Mouse (Mus musculus): ENCODE measurements at regions not wholly inside any gene's neighbourhood (a gene's known extent, or its start where the extent isn't known, plus 50 kb on each side); places are given as distances from the start of the nearest gene placed in this dataset.

DNA sequence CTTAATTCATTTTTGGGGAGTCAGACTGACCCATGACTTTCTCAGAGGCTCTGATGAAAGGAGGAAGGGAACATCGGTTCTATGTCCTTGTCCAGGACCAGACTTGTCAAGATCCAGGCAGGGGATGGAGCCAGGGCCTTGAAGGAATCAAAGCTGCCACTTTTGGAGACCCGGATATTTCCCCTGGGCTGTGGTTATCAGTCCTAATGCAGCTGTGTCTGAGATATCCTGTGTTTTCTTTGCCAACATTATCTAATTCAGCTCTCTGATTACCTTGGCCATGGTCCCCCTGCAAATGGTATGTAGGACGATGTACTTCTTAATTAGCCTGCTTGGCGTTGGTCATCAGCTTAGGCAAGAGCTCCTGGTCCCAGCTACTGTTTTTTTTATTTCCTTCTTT, 127.6 kb downstream of the Fam114a2 start:
- DNase-seq (ENCODE audit: low read depth, low spot score), result no peak
- Histone ChIP-seq H3K27ac (ENCODE audit: control insufficient read depth, low read depth, low read length) (no peak overlapping the region), H3K36me3 (ENCODE audit: control insufficient read depth in 1 of 2, insufficient read depth in 2 of 2, low read length in 2 of 2) (no peaks in the 10 kb centered on the region), H3K4me3 (ENCODE audit: control insufficient read depth in 1 of 2, insufficient read depth in 1 of 2, low read depth in 2 of 2, low read length in 2 of 2) (no peak overlapping the region), H3K4me1 (ENCODE audit: control insufficient read depth in 1 of 2, insufficient read depth in 2 of 2, low read length in 2 of 2) (no peaks in the 10 kb centered on the region), H3K79me2 (ENCODE audit: control insufficient read depth, insufficient read depth, low read length, poor library complexity) (no peaks in the 10 kb centered on the region), H3K9me3 (replicated peaks; ENCODE audit: insufficient read depth, low read length) (no peaks in the 10 kb centered on the region), H3K9ac (ENCODE audit: control insufficient read depth, low read depth, low read length, poor library complexity, severe bottlenecking) (no peak overlapping the region), H3K27me3 (ENCODE audit: control insufficient read depth in 1 of 2, insufficient read depth in 2 of 2, low read length in 2 of 2) (no peaks in the 10 kb centered on the region)
- TF ChIP-seq JUND (IDR thresholded peaks at IDR 0.05; ENCODE audit: low read depth, low read length) (no peak), CHD2 (IDR thresholded peaks at IDR 0.05; ENCODE audit: low read length) (no peak), GATA1 (IDR thresholded peaks at IDR 0.05; ENCODE audit: low read depth, low read length) (no peak), MAZ (IDR thresholded peaks at IDR 0.05; ENCODE audit: low read depth, low read length) (no peak), MAX (IDR thresholded peaks at IDR 0.05; ENCODE audit: low read length) (no peak), MYC (IDR thresholded peaks at IDR 0.05; ENCODE audit: low read depth, low read length) (no peak), CHD1 (IDR thresholded peaks at IDR 0.05; ENCODE audit: low read depth, low read length) (no peak)
